Mouse (Mus musculus): Measurements from ENCODE around the gene Hfe2.

Hfe2 gene

DNA sequence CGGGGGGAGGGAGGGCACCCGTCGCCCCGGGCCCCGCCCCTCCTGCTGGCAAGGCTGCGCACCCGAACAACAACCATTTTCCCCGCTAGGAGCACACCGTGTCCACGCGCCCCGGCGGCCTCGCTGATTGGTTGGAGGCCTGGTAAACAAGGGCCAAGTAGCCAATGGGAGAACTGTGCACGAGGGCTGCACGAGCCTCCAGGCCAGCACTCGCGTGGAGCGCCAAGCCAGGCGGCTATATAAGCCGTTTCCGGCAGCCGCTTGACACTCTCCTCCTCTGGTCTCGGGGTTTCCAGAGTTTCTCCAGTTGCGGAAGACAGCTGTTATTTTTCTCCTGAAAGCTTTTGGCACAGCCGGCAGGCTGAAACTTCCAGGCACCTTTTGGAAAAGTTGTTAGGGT lies 32.7 kb downstream of the Hfe2 start, which contains the start of gene Txnip:
TSS of gene Txnip (plus strand) at position 264 of the 400 bp plus-strand sequence.
- DNase-seq (ENCODE audit: low spot score) = peak; percentile 99

GRCm38 (mm10) chr3:96558159-96558558 lies 33.2 kb downstream of the Hfe2 start:
- no peak for DNase-seq (ENCODE audit: low spot score)

- DNase-seq (ENCODE audit: low spot score) = no peak
Observed at GRCm38 (mm10) chr3:96558668-96559196, 33.8 kb downstream of the Hfe2 start.

DNA sequence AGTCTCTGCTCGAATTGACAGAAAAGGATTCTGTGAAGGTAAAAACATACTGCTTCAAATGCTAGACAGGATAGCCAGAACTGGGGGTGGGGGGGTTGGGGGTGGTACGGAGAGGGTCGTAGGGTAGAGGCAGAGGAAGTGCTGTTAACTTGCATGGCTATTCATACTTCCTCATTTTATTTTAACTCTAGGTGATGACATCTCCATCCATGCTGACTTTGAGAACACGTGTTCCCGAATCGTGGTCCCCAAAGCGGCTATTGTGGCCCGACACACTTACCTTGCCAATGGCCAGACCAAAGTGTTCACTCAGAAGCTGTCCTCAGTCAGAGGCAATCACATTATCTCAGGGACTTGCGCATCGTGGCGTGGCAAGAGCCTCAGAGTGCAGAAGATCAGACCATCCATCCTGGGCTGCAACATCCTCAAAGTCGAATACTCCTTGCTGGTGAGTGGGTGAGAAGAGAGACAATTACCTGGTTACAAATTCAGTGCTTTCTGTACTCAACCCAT lies 34.5 kb downstream of the Hfe2 start:
- DNase-seq (ENCODE audit: low spot score) = no peak

DNA sequence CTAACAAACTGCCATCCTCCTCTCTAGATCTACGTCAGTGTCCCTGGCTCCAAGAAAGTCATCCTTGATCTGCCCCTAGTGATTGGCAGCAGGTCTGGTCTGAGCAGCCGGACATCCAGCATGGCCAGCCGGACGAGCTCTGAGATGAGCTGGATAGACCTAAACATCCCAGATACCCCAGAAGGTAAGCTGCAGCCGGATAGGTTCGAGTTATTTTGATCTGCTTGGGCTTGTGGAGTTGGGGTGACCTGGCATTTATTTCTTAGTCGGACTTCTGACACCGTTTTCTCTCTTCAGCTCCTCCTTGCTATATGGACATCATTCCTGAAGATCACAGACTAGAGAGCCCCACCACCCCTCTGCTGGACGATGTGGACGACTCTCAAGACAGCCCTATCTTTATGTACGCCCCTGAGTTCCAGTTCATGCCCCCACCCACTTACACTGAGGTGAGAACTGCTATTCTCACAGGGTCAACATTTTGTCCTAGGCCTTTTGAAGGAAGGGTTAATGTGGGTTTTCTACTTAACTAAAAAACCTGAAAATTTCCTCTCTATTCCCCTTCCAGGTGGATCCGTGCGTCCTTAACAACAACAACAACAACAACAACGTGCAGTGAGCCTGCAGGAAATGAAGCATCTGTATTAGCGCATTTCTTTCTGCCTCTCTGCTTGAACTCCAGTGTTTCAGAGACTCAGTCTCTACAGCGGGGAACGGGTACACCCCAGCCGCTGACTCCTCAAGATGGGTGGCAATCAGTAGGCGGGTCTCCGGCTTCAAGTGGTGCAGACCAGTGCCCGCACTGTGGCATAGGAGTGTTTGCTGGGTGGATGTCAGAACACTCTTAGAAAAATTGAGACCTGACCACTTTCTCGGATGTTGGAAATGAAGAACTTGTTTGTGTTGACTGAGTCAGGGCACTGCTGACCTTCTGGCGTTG lies 35.2 kb downstream of the Hfe2 start:
- DNase-seq (ENCODE audit: low spot score) = no peak

DNA sequence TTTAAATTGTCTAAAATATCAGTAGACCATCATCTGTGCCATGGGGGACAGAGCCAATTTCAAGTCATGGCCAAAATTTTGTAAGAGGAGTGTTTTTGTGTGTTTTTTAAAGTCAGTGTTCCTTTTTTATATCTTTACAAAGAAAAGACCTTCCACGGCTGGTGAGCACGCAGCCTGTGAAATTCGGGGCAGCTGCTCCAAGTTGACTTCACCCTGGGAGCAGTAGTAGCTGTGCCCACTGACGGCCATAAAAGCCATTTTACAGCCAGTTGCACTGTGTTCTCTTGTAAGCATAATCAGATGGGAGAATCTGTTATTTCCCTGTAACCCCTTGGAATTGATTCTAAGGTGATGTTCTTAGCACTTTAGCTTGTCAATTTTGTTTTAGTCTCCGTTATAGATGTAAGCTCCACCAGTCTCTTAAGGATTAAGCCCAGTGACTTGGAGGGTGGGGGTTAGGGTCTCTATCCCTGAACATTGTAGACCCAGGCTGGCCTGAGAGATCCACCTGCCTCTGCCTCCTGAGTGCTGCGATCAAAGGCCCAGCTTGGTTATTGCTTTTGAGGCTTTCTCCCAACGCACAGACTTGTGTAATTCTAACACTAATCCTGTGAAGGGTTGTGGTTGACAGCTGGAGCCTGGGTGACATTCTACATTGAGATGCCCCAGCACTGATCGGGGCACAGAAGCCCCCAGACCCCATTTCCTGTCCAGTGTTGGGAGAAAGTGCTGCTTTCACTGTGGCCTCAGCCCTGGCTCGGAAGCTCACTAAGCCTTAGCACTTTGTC lies 36.1 kb downstream of the Hfe2 start:
- no peak for DNase-seq (ENCODE audit: low spot score)

DNA sequence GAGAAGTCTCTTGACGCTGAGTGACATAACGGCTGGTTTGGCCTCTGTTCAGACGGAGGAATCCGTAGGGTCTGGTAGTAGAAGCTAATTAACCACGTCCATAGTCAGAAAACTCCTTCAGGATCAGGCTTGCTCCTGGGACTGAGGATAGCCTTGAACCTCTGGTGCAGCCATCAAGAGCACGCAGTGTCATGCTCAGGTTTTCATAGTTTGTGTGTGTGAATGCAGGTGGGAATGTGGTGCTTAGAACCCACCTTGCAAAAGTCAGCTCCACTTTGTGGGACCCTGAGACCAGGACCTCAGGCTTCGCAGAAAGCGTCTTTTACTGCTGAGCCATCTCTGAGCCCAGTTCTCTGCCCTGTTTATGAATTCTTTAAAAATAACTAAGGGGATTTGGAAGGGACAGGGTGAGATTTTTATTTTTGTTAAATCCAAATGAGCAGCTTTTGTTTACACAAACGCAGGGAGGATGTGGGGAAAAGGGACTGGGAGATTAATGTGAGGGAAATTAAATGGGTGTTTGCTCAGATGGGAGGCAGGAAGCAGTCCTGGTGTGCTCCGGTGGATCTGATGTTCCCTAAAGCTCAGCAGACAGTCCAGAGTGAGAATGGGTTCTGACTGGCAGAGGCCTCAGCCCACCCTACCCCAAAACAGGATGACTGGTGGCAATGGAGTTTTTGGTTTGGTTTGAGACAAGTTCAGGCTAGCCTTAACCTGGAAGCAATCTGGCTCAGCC lies 37.1 kb downstream of the Hfe2 start:
- DNase-seq (ENCODE audit: low spot score) = no peak

DNA sequence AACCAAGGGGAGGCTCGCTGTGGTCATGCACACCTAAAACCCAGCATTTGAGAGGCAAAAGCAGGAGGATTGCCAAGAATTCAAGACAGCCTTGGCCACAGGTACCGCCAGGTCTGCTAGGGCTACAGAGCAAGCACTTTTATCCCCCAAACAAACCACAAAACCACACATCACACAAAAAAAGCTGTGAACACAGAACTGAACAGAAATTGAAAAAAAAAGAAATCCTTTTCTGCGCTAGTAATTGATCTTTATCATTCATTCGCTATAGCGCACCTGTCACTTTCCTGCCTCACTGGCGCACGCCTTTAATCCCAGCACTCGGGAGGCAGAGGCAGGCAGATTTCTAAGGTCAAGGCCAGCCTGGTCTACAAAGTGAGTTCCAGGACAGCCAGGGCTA lies 38.3 kb downstream of the Hfe2 start:
- no peak for DNase-seq (ENCODE audit: low spot score)

DNA sequence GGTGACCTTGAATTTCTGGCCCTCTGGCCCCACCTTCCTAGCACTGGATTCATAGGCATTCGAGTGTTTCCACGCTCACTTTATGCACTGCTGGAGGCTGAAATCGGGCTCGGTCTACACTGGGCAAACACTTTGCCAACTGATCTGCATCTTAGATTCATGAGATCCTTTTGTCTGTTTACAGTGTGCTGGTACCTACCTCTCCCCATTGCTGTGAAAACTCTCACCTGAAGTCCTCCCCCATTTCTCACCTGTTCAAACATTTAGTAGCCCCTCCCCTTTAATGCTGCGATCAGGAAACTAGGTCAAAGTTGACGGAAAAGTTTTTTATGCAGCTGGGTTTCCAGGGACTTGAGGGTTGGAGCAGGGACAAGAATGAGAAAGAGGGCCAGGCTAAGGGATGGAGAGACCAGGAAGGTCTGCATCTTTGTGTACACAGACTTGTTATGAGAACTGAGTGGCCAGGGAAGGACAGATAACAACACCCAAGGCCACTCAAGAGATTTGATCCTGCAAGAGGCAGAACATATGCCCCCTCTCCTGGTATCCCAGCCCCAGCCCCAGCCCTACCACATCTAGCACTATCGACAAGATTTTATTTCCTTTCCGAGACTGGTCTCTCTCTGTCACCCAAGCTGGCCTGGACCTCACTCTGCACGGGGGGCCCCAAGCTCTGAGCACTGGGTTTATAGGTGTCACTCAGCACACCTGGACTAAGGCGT lies 39.1 kb downstream of the Hfe2 start:
- no peak for DNase-seq (ENCODE audit: low spot score)

DNA sequence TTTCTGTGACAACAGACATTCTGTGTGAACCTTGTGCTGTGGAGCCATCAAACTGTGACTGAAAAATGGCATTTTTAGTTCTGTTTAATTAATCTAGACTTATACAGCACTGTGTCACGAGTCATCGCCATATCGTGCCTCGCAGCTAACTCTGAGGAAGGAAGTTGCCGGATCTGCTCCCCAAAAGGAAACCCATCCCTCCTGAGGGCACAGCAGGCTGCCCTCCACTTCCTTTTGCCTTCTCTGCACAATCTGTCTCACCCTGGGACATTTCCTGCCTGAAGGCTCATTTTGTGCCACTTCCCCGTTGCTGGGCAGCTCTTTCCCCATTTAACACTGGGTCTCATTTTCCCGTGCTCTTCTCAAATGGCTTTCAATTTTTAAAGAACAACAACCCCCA lies 39.7 kb downstream of the Hfe2 start:
- DNase-seq (ENCODE audit: low spot score) = no peak

DNA sequence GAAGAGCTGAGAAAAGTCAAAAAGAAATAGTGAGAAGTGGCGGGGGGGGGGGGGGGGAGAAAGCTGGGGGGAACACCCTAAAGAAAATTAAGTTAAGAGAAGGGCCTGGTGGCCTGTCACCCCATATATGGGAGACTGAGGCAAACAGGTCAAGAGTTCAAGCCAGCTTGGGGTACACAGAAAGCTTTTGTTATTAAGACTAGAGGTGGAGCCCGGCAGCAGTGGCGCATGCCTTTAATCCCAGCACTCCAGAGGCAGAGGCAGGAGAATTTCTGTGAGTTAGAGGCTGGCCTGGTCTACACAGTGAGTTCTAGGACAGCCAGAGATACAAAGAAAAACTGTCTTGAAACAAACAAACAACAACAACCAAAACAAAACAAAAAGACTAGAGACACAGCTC lies 40.1 kb downstream of the Hfe2 start:
- DNase-seq (ENCODE audit: low spot score) = no peak

DNA sequence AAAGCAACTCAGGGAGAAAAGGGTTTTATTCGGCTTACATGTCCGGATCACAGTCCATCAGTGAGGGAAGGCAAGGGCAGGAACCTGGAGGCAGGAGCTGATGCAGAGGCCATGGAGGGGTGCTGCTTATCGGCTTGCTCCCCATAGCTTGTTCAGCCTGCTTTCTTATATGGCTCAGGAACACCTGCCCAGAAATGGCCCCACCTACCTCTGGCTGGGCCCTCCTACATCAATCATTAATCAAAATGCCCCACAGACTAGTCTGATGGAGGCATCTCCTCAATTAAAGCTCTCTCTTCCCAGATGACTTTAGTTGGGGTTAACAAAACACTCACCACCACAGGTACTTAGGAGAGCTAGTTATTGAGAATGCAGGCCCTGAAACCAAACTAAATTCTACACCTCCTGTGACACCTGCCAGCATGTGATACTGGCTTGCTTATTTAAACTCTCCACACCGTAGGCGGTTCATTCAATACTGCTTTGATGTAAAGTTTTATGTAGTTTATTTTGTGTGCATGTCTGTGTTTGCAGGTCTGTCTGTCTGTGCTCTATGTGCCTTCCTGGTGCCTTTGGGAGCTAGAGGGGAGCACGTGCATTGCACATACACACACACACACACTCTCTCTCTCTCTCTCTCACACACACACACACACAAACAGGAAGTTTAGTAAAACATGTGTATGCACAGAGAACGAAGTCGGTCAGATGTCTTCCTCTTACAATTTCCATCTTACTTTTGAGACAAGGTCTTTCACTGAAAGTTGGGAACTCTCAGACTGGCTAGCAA lies 41.9 kb downstream of the Hfe2 start:
- DNase-seq (ENCODE audit: low spot score) = no peak

- DNase-seq (ENCODE audit: low spot score) = no peak
Observed at GRCm38 (mm10) chr3:96568605-96569004, 43.6 kb downstream of the Hfe2 start.

GRCm38 (mm10) chr3:96569506-96569905 lies 44.5 kb downstream of the Hfe2 start:
- no peak for DNase-seq (ENCODE audit: low spot score)

DNA sequence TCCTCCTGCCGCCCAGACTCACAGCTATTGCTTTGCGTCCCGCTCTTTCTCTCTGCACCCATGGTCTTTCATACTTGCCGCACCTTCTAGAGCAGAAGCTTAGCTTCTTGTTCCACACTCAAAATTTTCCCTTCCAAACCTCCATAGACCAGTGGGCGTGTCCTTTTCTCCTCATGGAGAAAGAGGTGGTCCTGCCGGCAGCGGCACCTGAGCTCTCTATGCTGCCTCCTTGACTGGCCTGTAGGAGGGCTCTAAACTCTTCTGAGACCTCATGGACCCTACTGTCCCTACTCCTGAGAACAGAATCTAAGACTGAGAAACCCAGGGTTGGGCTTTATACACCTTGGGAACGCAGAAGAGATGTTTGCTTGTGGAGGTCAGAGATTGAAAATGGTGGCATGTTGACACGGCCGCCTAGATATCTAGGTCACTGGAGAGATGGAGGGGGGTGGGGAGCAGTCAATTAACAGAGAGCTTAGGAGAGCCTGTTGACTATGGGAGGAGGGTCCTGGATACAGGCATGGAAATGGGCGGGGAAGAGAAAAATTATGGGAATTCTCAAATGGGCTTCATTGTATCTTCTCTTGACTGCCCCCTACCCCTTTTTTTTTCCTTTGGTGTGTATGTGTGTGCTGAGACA lies 45.1 kb downstream of the Hfe2 start:
- no peak for DNase-seq (ENCODE audit: low spot score)

DNA sequence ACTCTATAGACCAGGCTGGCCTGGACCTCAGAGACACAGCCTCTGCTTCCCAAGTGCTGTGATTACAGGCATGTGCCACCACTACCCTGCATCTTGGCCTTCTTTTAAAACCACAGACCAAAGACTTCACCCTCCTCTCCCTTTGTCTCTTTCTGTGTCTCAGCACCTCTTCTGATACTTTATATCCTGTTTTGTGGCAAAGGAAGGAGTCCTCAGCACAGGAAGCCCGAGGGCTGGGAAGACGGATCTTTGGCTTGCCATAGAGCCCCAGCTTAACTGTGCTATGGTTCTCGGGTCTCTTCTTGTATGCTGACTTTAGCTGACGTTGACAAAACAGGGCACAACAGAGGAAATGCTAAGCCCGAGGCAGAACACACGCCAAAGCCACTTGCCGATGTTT lies 45.7 kb downstream of the Hfe2 start:
- no peak for DNase-seq (ENCODE audit: low spot score)

DNA sequence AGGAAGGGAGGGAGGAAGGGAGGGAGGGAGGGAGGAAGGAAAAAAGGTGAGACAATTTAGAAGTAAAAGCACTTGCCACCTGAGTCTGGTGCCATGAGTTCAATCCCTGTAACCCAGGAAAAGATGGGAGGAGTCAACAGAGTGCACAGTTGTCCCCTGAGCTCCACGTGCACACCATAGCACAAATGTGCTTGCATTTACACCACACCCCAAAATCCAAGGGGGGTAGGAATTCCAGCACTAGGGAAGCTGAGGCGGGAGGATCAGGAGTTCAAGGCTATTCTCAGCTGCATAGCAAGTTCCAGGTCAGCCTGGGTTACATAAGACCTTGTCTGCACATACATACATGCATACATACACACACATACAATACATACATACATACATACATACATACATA lies 46.4 kb downstream of the Hfe2 start:
- no peak for DNase-seq (ENCODE audit: low spot score)

DNA sequence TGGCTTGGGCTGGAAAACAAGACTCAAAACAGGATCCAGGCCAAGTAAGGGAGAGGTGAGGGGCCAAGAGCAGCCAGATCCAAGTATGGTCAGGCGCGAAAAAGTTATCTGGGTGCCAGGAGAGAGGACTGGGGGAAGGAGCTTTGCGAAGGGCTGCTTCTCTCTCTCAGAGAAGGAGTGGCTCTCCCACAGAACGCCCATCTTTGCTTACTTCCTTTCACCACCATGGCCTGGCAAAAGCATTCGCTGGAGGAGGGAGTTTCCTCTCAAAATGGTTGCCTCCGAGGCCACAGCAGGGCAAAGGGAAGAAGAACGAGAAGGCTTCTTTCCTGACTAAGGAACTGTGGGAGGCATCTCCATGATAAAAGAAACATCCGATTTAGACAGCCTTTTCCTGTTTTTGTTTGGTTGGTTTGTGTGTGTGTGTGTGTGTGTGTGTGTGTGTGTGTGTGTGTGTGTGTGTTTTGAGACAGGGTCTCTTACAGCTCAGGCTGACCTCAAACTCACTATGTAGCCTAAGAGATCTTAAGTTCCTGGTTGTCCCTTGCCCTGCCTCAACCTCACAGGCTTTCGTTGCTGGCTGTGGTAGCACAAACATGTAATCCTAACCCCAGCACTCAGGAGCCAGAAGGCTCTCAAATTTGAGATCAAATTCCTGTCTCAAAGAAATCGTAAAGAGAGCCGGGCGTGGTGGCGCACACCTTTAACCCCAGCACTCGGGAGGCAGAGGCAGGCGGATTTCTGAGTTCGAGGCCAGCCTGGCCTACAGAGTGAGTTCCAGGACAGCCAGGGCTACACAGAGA lies 47.1 kb downstream of the Hfe2 start:
- DNase-seq (ENCODE audit: low spot score) = no peak

All from urinary bladder, postnatal 25 days (tissue).